Mouse (Mus musculus) lung, embryonic 15.5 days (tissue): ENCODE measurements at regions not wholly inside any gene's neighbourhood (a gene's known extent, or its start where the extent isn't known, plus 50 kb on each side); places are given as distances from the start of the nearest gene placed in this dataset.

Experiments used
- ATAC-seq: fragments of 200-750 bp; cut with Nextera tagmentation; 2 replicates; pipeline ENCODE4 v1.8.0; 2017; ENCODE audit warnings: moderate number of reproducible peaks, borderline replicate concordance; ENCODE audit not compliant: low FRiP score, low TSS enrichment; ENCODE audit errors: extremely low read depth
- H3K27ac ChIP-seq: fragments of 300-500 bp; sonication (generic); 2 replicates; pipeline ENCODE4 v1.5.1; 2015; ENCODE audit warnings: moderate library complexity, mild to moderate bottlenecking, inconsistent platforms
- H3K27me3 ChIP-seq: fragments of 300-500 bp; sonication (generic); 2 replicates; pipeline ENCODE4 v1.6.1; 2015; ENCODE audit warnings: inconsistent platforms
- H3K36me3 ChIP-seq: fragments of 300-500 bp; sonication (generic); 2 replicates; pipeline ENCODE4 v1.6.1; 2015; ENCODE audit warnings: inconsistent platforms
- H3K4me1 ChIP-seq: fragments of 300-500 bp; sonication (generic); 2 replicates; pipeline ENCODE4 v1.6.1; 2015; ENCODE audit warnings: inconsistent platforms
- H3K4me2 ChIP-seq: fragments of 300-500 bp; sonication (generic); 2 replicates; pipeline ENCODE4 v1.6.1; 2015; ENCODE audit warnings: inconsistent platforms, mild to moderate bottlenecking, moderate library complexity
- H3K4me3 ChIP-seq: fragments of 300-500 bp; sonication (generic); 2 replicates; pipeline ENCODE4 v1.5.1; 2015; ENCODE audit warnings: mild to moderate bottlenecking, inconsistent platforms
- H3K9ac ChIP-seq: fragments of 300-500 bp; sonication (generic); 2 replicates; pipeline ENCODE4 v1.6.1; 2015; ENCODE audit warnings: inconsistent platforms
- H3K9me3 ChIP-seq: fragments of 300-500 bp; sonication (generic); 2 replicates; pipeline ENCODE4 v1.6.1; 2016; ENCODE audit warnings: inconsistent platforms
- WGBS: fragments of 180-500 bp; shearing (Covaris S2); methylation state at CpG from one replicate; pipeline ENCODE4 v1.1.7; 2015; 5-methylcytosine and 5-hydroxymethylcytosine counted together

GRCm38 (mm10) chr6:147686927-147687326 is 211.3 kb downstream of the Ccdc91 start:
- no peaks in the 10 kb centered on the region for H3K36me3 ChIP-seq
- H3K27ac ChIP-seq: no peak overlapping the region
- H3K4me2 ChIP-seq: no peak overlapping the region
- WGBS: 73% methylated on average over 6 of the region's 6 CpGs
- no peaks in the 10 kb centered on the region for H3K4me1 ChIP-seq
- H3K27me3 ChIP-seq: no peaks in the 10 kb centered on the region
- ATAC-seq: no peak
- no peaks in the 10 kb centered on the region for H3K9me3 ChIP-seq
- H3K9ac ChIP-seq: no peak overlapping the region
- H3K4me3 ChIP-seq: no peak overlapping the region

- 87% methylated on average over 1 of the region's 1 CpGs for WGBS
These were observed 222.6 kb downstream of the Ccdc91 start for GRCm38 (mm10) chr6:147698255-147698654.

GRCm38 (mm10) chr6:147699449-147699848 is 223.8 kb downstream of the Ccdc91 start:
- Histone ChIP-seq H3K27me3 (no peaks in the 10 kb centered on the region), H3K9me3 (no peaks in the 10 kb centered on the region), H3K4me1 (no peaks in the 10 kb centered on the region), H3K36me3 (no peaks in the 10 kb centered on the region), H3K27ac (no peak overlapping the region), H3K9ac (no peak overlapping the region), H3K4me2 (no peak overlapping the region), H3K4me3 (no peak overlapping the region)
- 60% methylated on average over 3 of the region's 3 CpGs for WGBS
- no peak for ATAC-seq

More at GRCm38 (mm10) chr6:147698255-147698654, 222.6 kb downstream of the Ccdc91 start:
- H3K9me3 ChIP-seq: no peaks in the 10 kb centered on the region
- no peak overlapping the region for H3K9ac ChIP-seq
- H3K4me1 ChIP-seq: no peaks in the 10 kb centered on the region
- H3K4me2 ChIP-seq: no peak overlapping the region
- H3K36me3 ChIP-seq: no peaks in the 10 kb centered on the region
- H3K27ac ChIP-seq: no peak overlapping the region
- H3K4me3 ChIP-seq: no peak overlapping the region
- ATAC-seq: no peak
- no peaks in the 10 kb centered on the region for H3K27me3 ChIP-seq

- no peak for ATAC-seq
- no peaks in the 10 kb centered on the region for H3K27me3 ChIP-seq
- H3K36me3 ChIP-seq: no peaks in the 10 kb centered on the region
- H3K4me1 ChIP-seq: no peaks in the 10 kb centered on the region
- no peak overlapping the region for H3K4me2 ChIP-seq
- H3K27ac ChIP-seq: no peak overlapping the region
- H3K9me3 ChIP-seq: no peaks in the 10 kb centered on the region
- H3K4me3 ChIP-seq: no peak overlapping the region
- H3K9ac ChIP-seq: no peak overlapping the region
- WGBS: 65% methylated on average over 2 of the region's 2 CpGs
These were observed 225.0 kb downstream of the Ccdc91 start for GRCm38 (mm10) chr6:147700629-147701028.

- Histone ChIP-seq H3K4me2 (no peak overlapping the region), H3K27ac (no peak overlapping the region), H3K9me3 (no peaks in the 10 kb centered on the region), H3K4me1 (no peaks in the 10 kb centered on the region), H3K36me3 (no peaks in the 10 kb centered on the region), H3K9ac (no peak overlapping the region), H3K27me3 (no peaks in the 10 kb centered on the region), H3K4me3 (no peak overlapping the region)
- ATAC-seq: no peak
- 61% methylated on average over 5 of the region's 5 CpGs for WGBS
These were observed 226.3 kb downstream of the Ccdc91 start for GRCm38 (mm10) chr6:147701956-147702355.

- Histone ChIP-seq H3K4me3 (no peak overlapping the region), H3K36me3 (no peaks in the 10 kb centered on the region), H3K9me3 (no peaks in the 10 kb centered on the region), H3K27me3 (no peaks in the 10 kb centered on the region), H3K9ac (no peak overlapping the region), H3K4me2 (no peak overlapping the region), H3K27ac (no peak overlapping the region), H3K4me1 (no peaks in the 10 kb centered on the region)
- no peak for ATAC-seq
- WGBS: 83% methylated on average over 5 of the region's 5 CpGs
These were observed 228.7 kb downstream of the Ccdc91 start for GRCm38 (mm10) chr6:147704297-147704696.

- Histone ChIP-seq H3K27me3 (no peaks in the 10 kb centered on the region), H3K9me3 (no peaks in the 10 kb centered on the region), H3K9ac (no peak overlapping the region), H3K4me1 (no peaks in the 10 kb centered on the region), H3K36me3 (no peaks in the 10 kb centered on the region), H3K4me3 (no peak overlapping the region), H3K27ac (no peak overlapping the region), H3K4me2 (no peak overlapping the region)
- no peak for ATAC-seq
- WGBS: 38% methylated on average over 3 of the region's 3 CpGs
These were observed 230.3 kb downstream of the Ccdc91 start for GRCm38 (mm10) chr6:147705936-147706335.

- no peak overlapping the region for H3K4me3 ChIP-seq
- no peak overlapping the region for H3K4me2 ChIP-seq
- H3K4me1 ChIP-seq: no peaks in the 10 kb centered on the region
- no peak overlapping the region for H3K9ac ChIP-seq
- no peak overlapping the region for H3K27ac ChIP-seq
- no peaks in the 10 kb centered on the region for H3K27me3 ChIP-seq
- H3K9me3 ChIP-seq: no peaks in the 10 kb centered on the region
- WGBS: 61% methylated on average over 2 of the region's 2 CpGs
- H3K36me3 ChIP-seq: no peaks in the 10 kb centered on the region
- ATAC-seq: no peak
These were observed 231.1 kb downstream of the Ccdc91 start for GRCm38 (mm10) chr6:147706741-147707140.

GRCm38 (mm10) chr6:147718052-147718712 is 242.6 kb downstream of the Ccdc91 start:
- no peaks in the 10 kb centered on the region for H3K36me3 ChIP-seq
- 0 out of 2 replicates have a peak, but pooled peaks cover 3% of the 10 kb centered on the region for H3K4me1 ChIP-seq
- no peak overlapping the region for H3K4me3 ChIP-seq
- H3K27ac ChIP-seq: no peak overlapping the region
- no peak for ATAC-seq
- H3K9ac ChIP-seq: no peak overlapping the region
- H3K27me3 ChIP-seq: no peaks in the 10 kb centered on the region
- H3K9me3 ChIP-seq: no peaks in the 10 kb centered on the region
- 20% methylated on average over 8 of the region's 8 CpGs for WGBS
- H3K4me2 ChIP-seq: no peak overlapping the region

- Histone ChIP-seq H3K9me3 (no peaks in the 10 kb centered on the region), H3K36me3 (no peaks in the 10 kb centered on the region), H3K9ac (no peak overlapping the region), H3K4me2 (no peak overlapping the region), H3K4me3 (no peak overlapping the region), H3K27me3 (no peaks in the 10 kb centered on the region), H3K4me1 (0 out of 2 replicates have a peak, but pooled peaks cover 3% of the 10 kb centered on the region), H3K27ac (no peak overlapping the region)
- 58% methylated on average over 10 of the region's 10 CpGs for WGBS
- ATAC-seq: no peak
These were observed 243.3 kb downstream of the Ccdc91 start for GRCm38 (mm10) chr6:147718713-147719490.

- H3K4me3 ChIP-seq: no peak overlapping the region
- H3K9me3 ChIP-seq: no peaks in the 10 kb centered on the region
- no peak overlapping the region for H3K9ac ChIP-seq
- H3K27ac ChIP-seq: no peak overlapping the region
- no peak overlapping the region for H3K4me2 ChIP-seq
- WGBS: 68% methylated on average over 8 of the region's 8 CpGs
- no peaks in the 10 kb centered on the region for H3K27me3 ChIP-seq
- 0 out of 2 replicates have a peak, but pooled peaks cover 3% of the 10 kb centered on the region for H3K4me1 ChIP-seq
- no peak for ATAC-seq
- no peaks in the 10 kb centered on the region for H3K36me3 ChIP-seq
These were observed 243.9 kb downstream of the Ccdc91 start for GRCm38 (mm10) chr6:147719539-147719938.

- no peaks in the 10 kb centered on the region for H3K9me3 ChIP-seq
- no peak overlapping the region for H3K4me2 ChIP-seq
- H3K4me3 ChIP-seq: no peak overlapping the region
- H3K27me3 ChIP-seq: no peaks in the 10 kb centered on the region
- WGBS: 90% methylated on average over 5 of the region's 5 CpGs
- no peak overlapping the region for H3K9ac ChIP-seq
- 0 out of 2 replicates have a peak, but pooled peaks cover 3% of the 10 kb centered on the region for H3K4me1 ChIP-seq
- no peak for ATAC-seq
- H3K27ac ChIP-seq: no peak overlapping the region
- H3K36me3 ChIP-seq: no peaks in the 10 kb centered on the region
These were observed 247.7 kb downstream of the Ccdc91 start for GRCm38 (mm10) chr6:147723336-147723735.
